Mouse (Mus musculus) hindlimb bud, embryonic 11.5 days (tissue): ENCODE measurements around the gene Gpatch8.
A peak's percentile ranks its signal among the peaks of the same experiment; 100 is the strongest.
"Not testable (repeated sequence)": the region's sequence is repeated elsewhere in the genome, so short reads cannot be mapped to it uniquely, and the experiment has no call there.

Experiments
- DNase-seq: peaks from one replicate; pipeline ENCODE4 v3.0.0-alpha.2; 2012; ENCODE audit warnings: low read depth, low spot score; ENCODE audit errors: extremely low spot score

The Gpatch8 gene

DNA sequence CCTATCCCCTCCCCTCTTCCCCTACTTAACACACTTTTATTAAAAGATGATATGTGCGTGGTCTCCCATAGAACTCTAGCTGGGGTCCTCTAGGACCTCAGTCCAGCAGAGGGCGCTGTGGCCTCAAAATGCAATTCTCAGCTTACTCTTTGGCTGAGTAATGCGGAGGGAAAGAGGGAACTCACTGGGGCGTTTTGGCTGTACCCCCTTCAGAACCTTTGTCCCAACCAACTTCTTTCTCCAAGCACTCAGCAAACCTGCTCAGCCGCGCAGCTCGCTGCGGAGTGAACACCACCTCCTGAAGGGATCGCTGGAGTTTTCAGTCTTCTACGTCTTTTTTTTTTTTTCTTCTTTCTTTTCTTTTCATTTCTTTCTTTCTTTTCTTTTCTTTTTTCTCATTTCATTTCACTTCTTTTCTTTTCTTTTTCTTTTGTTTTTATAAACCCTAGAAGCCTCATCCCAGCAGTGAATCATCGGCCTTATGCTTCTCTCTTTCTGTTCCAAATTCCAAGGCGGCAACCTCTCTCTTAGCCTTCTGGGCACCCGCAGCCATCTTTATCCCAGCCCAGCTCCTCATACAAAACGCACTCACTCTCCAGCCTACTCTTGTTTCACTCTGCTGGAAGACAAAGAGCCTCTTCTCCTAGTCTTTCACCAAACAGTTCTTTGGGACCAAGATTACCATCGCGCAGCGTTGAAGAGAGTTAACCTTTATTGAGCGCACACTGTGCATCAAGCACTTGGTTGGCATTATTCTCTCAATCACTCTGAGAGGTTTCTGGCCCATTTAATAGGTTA is 16.9 kb upstream of the Gpatch8 start:
- DNase-seq = peak; percentile 90

DNA sequence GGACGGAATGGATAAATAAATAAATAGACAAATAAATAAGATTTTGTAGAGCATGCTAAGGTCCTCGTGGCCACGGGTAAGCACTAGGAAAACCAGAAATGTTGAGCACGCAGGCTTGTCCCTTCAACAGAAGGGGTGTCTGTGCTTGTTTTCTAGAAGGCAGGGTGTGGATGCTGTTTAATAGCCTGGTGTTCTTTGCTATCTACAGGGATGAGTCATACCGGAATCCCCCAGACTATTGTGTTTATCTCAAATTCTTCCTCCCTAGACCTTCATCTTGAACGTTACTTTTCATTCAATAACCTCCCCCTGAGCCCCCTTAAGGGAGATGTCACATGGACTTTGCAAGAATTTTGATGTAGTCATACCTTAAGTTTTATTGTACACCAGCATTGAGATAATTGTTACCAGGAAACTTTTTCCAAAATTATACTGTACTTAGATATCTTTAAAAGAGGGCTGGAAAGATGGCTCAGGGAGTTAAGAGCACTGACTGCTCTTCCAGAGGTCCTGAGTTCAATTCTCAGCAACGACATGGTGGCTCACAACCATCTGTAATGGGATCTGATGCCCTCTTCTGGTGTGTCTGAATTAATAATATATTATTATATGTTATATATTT is 12.7 kb upstream of the Gpatch8 start:
- no peak for DNase-seq

DNA sequence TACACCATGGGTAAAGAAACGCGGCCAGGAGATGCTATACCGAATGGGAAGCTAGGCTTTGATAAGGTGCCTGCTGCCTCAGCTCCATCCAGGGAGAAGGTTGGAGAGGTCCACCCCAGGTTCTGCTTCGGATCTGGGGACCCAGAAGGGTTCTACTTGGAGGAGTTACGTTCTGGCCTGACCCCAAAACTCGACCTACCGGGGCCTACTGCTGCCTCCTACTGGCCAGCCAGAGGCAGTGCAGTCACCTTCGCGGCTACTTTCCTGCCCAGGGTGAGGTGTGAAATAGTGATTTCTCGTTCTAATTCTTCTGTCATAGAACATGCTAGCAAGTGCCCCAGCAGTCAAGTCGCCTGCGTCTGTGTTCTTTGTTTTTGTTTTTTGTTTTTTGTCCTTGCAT is 12.0 kb upstream of the Gpatch8 start:
- DNase-seq = no peak

DNA sequence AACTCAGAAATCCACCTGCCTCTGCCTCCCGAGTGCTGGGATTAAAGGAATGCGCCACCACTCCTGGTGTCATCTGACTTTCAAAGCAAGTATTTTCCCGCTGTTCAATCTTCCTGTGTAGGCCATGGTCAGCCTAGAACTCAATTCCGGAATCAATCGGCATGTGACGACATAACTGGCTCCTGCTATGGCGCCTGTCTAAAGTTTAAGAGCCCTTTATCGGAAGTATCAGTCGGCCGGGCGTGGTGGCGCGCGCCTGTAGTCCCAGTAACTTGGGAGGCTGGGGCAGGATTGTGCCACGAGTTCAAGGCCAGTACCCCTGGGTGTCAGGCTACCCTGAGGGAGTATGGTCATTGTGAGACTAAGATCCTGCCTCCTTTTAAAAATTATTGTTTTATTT is 11.5 kb upstream of the Gpatch8 start:
- DNase-seq = no peak

DNA sequence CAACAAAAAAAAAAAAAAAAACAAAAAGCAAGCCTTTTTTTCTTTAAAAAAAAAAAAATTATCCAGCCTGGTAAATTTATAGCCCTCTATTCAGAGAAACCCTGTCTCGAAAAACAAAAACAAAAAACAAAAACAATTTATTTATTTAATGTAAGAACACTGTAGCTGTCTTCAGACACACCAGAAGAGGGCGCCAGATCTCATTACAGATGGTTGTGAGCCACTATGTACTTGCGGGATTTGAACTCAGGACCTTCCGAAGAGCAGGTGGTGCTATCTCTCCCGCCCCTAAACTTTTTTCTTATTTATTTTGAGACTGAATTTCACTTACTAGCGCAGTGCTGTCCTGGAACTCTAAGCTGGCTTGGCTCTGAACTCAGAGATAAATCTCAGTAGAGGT is 11.0 kb upstream of the Gpatch8 start:
- DNase-seq = no peak

DNA sequence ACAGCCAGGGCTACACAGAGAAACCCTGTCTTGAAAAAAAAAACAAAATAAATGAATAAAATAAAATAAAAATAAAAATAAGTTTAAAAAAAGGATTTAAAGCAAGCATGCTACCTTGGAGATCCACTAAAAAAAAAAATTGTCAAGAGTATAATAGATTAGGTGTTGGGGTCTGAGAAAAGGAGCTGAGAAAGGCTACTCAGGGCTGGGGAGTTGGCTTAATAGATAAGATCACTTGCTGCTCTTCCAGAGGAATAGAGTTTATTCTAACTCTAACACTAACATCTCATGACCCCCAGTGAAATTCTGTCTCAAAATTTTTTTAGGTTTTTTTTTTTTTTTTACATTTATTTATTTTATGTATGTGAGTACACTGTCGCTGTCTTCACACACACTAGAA is 10.1 kb upstream of the Gpatch8 start:
- no peak for DNase-seq

DNA sequence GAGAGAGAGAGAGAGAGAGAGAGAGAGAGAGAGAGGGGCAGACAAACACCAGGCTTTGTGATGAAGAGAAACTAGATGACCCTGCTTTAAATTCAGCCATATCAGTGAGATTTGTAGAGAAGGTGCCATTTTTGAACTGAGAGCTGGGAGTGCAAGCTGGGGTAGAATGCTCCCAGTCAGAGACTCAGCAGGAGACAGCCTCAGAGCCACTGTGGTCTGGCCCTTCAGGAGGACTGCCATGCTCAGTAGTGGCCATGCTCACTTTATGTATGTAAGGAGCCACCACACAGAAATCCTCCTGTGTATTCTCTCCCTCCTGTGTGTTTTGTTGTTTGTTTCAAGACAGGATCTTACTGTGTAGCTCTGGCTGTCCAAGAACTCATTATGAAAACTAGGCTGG is 9.5 kb upstream of the Gpatch8 start:
- DNase-seq = no peak

DNA sequence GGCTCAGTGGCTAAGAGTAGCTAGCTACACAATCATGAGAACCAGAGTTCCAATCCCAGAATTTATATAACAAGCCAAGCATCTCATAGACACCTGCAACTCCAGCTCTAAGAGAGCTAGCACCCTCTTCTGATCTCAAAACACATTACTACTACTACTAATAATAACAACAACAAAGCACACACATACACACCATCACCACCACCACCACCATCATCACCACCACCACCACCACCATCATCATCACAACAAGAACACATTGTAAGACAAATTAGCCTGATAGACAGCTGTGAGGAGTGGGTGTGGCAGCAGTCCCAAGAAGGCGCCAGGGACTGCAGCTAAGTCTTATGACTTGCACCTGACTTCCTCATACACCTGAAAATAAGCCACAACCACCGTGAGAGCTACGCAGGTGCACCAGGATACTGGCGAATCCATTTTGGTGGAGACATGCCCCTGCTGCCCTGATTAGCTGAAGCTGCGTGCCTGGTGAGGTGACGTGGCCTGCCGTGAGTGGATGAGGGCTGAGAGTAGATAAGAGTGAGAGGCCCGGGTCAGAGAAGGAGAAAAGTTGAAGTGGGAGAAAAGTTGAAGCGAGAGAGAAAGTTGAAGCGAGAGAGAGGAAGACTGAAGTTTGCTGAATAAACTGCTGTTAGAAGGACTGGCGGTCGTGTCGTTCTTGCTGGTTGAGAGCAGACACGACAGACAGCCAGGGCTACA is 8.9 kb upstream of the Gpatch8 start:
- DNase-seq = not testable (repeated sequence)

DNA sequence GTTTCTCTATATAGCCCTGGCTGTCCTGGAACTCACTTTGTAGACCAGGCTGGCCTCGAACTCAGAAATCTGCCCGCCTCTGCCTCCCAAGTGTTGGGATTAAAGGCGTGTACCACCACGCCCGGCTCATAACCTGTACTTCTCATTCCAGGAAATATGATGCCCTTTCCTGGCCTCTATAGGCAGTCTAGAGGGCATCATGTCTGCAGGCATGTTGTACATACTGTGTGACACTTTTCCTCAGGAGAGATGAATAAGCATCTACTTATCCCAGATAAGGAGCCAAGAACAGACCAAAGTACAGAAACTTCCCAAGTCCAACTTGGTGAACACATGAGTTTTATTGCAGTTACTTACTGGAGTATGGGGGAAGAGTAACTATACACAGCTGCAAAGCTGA is 2.5 kb upstream of the Gpatch8 start:
- DNase-seq = no peak

DNA sequence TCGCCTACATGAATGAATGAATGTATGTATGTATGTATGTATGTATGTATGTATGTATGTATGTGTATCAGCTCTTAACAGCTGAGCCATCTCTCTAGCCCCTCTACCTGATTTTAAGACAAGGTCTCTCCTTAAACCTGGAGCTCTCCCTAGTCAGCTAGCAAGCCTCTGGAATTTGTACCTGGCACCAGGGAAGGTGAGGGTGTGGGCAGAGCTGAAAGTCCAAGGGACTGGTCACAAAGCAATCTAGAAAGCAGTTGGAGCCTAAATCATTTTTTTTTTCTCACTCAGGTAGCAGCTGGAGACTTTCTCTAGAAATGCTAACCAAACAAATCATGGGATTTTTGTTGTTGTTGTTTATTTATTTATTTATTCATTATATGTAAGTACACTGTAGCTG is 1.2 kb upstream of the Gpatch8 start:
- DNase-seq = no peak

DNA sequence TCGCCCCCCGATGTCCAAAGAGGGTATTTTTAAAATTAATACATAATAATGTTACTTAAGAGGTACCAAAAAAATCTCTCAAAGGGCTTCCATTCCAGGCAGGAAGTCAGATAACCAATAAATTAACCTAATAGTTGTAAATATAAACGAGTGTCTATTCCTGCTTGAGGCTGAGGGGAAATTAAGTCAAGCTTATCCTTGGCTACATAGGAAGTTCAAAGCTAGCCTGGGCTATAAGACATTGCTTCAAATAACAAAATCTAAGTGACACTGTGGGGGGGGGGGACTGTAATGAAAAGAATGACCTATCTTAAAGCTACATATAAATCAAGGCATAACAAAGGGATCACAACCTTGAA is 503 bp upstream of the Gpatch8 start:
- DNase-seq = no peak

DNA sequence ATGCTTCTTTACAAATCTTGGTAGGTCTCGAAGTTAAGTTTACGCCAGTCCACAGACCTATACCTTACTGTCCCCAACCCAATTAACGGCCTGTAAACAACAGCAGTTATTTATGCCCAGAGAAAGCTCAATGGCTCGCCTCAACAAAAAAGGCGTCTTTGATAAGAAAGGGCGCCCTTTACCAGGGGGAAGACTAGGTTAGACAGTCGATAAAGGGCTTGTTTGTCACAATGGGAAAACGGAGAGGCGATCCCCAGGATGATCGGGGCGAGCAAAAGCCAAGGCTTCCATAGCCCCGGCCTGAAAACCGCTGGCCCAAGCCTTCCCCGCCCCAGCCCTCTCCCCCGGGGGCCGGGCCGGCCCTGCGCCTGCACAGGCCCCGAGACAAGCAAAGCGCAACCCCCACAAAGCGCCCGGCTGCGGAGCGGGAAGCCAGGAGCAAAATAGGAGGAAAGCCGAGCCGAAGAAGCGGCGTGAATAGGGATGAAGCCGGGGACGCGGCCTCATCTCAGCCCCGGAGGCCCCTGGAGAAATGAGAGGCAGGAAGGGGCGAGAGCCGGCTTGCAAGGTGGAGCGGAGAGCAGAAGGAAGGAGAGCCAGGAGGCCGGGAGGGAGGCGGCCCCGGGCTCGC is 677 bp downstream of the Gpatch8 start:
- no peak for DNase-seq

DNA sequence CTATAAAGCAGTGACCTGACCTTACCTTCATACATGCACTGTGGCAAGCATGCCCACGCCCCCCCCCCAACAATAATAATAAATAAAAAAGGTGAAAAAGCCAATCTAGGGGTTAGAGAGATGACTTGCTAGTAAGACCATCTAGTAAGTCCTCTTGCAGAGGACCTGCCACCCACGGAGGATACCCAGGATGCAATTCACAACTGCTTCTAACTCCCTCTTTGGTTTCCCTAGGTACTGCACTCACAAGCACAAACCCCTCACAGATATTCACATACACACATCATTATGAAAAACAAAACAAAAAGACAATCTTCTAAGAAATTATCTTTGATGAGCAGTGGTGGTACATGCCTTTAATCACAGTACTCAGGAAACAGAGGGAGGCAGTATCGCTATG is 4.1 kb downstream of the Gpatch8 start:
- DNase-seq = no peak

DNA sequence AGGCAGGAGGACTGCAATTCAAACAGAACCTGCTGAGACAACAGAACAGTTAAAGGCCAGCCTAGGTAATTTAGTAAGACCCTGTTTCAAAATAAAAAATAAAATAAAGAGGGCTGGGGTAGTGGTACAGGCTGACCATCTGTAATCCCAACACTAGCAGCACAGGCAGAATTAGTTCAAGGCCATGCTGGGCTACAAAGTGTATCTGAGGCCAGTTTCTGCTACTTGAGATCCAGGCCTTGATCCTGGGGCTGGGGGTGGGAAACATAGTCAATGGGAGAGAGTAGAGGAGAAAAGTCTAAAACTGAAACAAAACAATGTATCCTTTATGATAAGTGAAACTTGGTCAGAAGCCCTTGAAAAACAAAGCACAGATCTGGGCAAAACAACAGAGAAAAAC is 5.0 kb downstream of the Gpatch8 start:
- DNase-seq = no peak

DNA sequence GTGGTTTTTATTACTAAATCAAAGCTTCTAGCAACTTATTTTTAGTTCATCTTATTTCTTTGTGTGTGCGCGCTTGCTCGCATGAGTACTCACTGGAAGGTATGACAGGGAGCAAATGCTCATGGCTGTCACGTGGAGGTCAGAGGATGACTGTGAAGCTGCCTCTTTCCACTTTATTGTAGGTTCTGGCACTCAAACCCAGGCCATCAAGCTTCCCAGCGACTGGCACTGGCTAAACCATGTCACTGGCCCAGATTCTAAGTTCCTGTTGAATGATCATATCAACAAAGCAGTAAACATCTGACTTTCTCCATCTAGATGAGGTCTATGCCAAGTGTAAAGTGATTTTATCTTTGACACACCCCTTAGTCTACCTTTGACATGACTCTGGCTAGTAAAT is 14.7 kb downstream of the Gpatch8 start:
- no peak for DNase-seq

DNA sequence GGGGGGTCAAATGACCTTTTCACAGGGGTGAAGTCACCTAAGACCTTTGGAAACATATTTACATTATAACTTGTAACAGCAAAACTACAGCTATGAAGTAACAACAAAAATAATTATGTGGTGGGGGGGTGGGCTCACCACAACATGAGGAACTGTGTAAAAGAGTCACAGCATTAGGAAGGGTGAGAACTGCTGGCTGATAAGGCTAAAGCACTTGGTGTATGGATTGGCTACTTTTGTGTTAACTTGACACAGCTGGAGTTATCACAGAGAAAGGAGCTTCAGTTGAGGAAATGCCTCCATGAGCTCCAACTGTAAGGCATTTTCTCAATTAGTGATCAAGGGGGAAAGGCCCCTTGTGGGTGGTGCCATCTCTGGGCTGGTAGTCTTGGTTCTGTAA is 15.9 kb downstream of the Gpatch8 start:
- not testable (repeated sequence) for DNase-seq

DNA sequence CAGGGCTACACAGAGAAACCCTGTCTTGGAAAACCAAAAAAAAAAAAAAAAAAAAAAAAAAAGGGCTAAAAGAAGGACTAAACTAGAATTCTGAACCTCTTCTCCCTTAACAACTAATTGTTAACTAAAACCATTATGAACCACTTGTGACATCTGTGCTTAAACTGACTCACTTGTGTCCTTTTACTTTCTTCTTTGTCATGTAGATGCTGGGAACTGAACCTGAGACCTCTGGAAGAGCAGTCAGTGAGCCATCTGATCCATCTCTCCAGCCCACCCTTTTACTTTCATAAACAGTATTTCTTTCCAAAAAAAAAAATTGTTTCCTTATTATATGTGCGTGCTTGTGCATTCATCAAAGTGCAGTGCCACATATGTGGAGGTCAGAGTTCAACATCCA is 16.5 kb downstream of the Gpatch8 start:
- DNase-seq = no peak

DNA sequence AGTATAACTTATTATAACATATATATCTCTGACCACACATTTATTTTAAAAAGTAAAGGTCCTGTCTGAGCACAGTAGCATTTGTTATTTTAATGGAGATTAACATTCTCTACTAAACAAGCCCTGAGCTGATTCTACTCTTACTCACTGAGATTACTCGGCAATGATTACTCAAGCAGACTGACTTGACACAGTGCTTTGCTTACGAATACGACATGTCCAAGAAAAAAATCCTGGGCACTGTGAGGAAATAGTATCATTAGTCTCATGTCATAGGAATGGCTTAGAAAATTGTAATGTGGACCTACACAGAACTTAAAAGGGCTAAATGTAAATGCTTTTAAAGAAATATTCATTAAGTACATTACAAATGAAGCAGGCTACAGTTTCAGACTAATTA is 20.0 kb downstream of the Gpatch8 start:
- DNase-seq = no peak

DNA sequence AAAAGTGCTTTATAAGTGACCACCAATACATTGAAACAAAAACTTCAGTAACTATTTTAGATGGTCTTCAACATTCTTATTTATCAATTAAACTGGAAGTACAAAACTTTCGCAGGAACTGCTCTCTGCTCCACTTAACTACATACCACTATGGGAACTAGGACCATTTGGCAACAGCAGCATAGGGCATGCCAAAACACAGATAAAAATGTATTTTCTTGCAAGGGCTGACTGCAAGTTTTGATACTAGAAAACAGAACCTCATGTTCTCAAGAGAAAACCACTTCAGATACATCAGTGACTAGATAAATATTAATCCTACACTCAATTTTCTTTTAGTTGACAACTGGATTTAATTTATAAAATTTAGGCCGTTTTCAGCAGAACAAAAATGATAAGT is 22.1 kb downstream of the Gpatch8 start:
- no peak for DNase-seq

DNA sequence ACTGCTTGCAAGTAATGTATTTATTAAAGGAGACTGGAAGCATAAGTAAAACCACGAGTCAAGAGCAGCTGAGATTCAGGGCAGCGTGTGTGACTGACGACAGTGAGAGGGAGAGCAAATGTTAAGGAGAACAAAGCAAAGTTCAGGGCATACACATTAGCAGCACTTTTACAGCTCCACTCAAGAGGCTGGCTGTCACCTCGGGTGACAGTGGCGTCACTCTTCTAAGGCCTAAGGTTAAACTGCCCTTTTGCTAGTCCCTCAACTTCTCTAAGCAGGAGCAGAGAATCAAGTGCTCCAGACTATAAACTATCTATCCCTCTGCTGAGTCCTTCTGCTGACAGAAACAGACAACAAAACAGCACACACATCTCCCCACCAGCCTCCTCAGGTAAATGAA is 24.8 kb downstream of the Gpatch8 start:
- DNase-seq = no peak

DNA sequence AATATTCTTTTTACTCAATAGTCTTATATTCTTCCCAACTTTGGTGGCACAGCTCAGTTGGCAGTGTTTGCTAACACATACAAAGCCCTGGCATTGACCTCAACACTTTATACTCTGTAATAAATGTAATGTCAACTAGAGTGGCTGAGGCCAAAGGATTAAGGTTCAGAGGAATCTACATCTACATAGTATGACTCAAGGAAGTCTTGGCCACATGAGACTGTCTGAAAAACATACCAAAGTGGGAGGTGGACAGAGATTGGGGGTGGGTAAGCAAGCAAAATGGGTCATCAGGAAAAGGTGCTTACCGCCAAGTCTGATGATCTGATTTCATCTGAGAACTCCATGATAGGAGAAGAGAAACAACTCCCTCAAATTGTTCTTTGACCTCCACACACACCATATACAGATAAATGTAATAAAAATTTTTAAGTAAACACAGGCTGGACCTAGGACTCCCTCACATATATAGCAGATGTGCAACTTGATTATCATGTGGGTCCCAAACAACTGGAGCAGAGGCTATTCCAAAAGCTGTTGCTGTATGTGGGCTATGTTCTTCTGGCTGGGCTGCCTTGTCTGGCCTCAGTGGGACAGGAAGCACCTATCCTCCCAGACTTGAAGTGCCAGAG is 41.3 kb downstream of the Gpatch8 start:
- DNase-seq = no peak
